Mouse (Mus musculus) liver, postnatal 0 days (tissue): ENCODE data around the gene Nrbp1. TPM values are rescaled to one million over a fixed set of nuclear protein-coding genes. Genes with fewer than 3 reads are reported as not detected.
"Not testable (repeated sequence)": the region's sequence is repeated elsewhere in the genome, so short reads cannot be mapped to it uniquely, and the experiment has no call there.

ENCODE experiments used
- ATAC-seq: fragments of 200-750 bp; cut with Nextera tagmentation; 2 replicates; pipeline ENCODE4 v1.8.0; 2017; ENCODE audit warnings: mild to moderate bottlenecking, moderate library complexity
- DNase-seq: peaks from one replicate; pipeline ENCODE4 v3.0.0-alpha.2; 2016
- H3K27ac ChIP-seq: fragments of 300-500 bp; sonication (generic); 2 replicates; pipeline ENCODE4 v1.5.1; 2014; ENCODE audit warnings: antibody characterized with exemption, moderate library complexity, mild to moderate bottlenecking, low read depth
- H3K27me3 ChIP-seq: fragments of 300-500 bp; sonication (generic); 2 replicates; pipeline ENCODE4 v1.6.1; 2014; ENCODE audit warnings: low read length, control low read depth, mixed read lengths; ENCODE audit not compliant: insufficient read depth
- H3K36me3 ChIP-seq: fragments of 300-500 bp; sonication (generic); replicated peaks from 2 replicates; pipeline ENCODE4 v1.6.1; 2014; ENCODE audit warnings: mild to moderate bottlenecking, control low read depth, low read length, moderate library complexity, mixed read lengths; ENCODE audit not compliant: insufficient read depth
- H3K4me1 ChIP-seq: fragments of 300-500 bp; sonication (generic); 2 replicates; pipeline ENCODE4 v1.6.1; 2014; ENCODE audit warnings: antibody characterized with exemption, mild to moderate bottlenecking, control low read depth; ENCODE audit not compliant: insufficient read depth
- H3K4me2 ChIP-seq: fragments of 300-500 bp; sonication (generic); 2 replicates; pipeline ENCODE4 v1.6.1; 2014; ENCODE audit warnings: low read depth, mild to moderate bottlenecking, low read length, moderate library complexity, mixed read lengths
- H3K4me3 ChIP-seq: fragments of 300-500 bp; sonication (generic); 2 replicates; pipeline ENCODE4 v1.5.1; 2014; ENCODE audit warnings: low read depth, low read length
- H3K9ac ChIP-seq: fragments of 300-500 bp; sonication (generic); replicated peaks from 2 replicates; pipeline ENCODE4 v1.6.1; 2014; ENCODE audit warnings: mild to moderate bottlenecking, moderate library complexity
- H3K9me3 ChIP-seq: fragments of 300-500 bp; sonication (generic); 2 replicates; pipeline ENCODE4 v1.6.1; 2016; ENCODE audit warnings: mild to moderate bottlenecking, control low read depth, low read length, mixed read lengths
- CTCF ChIP-seq: sonication (generic); IDR thresholded peaks from 2 replicates; pipeline ENCODE4 v1.5.1; 2016; ENCODE audit warnings: antibody characterized with exemption, low read depth
- EP300 ChIP-seq: IDR thresholded peaks from 2 replicates; pipeline ENCODE4 v1.6.1; 2016; ENCODE audit warnings: antibody characterized with exemption, low read depth, mild to moderate bottlenecking
- WGBS: fragments of 180-500 bp; shearing (Covaris S2); extraction: QIAGEN DNeasy Blood & Tissue Kit; methylation state at CpG from one replicate; pipeline ENCODE4 v1.1.7; 2014; ENCODE audit not compliant: insufficient replicate concordance; 5-methylcytosine and 5-hydroxymethylcytosine counted together
- polyA plus RNA-seq: library from polyadenylated mRNA; unstranded; fragments of >200 nt; fragmentation: Nextera tagmentation; extraction: Ambion mirVana; gene quantifications from 2 replicates; pipeline ENCODE4 v1.2.1, GENCODE M21; 2015

Gene Nrbp1
- polyA plus RNA-seq, 1 experiment from 2014 or later: 42.9 TPM

DNA sequence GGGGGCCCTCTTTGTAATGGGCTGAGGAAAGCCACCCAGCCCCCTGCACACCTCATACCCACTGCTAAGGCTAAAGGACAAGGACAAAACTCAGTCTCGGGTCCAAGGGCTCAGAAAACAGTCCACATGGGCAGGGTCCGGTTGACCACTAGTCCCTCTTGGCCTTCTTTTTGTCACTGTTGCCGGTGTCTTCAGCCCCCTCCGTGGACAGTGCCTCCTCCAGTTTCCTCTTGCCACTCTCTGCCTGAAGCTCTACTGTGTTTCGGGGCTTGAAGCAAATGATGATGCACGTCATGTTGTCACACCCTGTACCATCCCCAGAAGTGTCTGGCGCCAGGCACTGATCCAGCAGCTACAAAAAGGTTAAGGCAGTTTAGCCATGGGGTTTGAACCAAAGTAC lies 37.7 kb upstream of the Nrbp1 start:
- DNase-seq: no peak
- H3K27me3 ChIP-seq: no peaks in the 10 kb centered on the region
- 82% methylated on average over 7 of the region's 7 CpGs for WGBS
- TF ChIP-seq EP300: no peak
- TF ChIP-seq CTCF: no peak
- peak overlapping the region; percentile 97 for H3K4me2 ChIP-seq
- H3K9me3 ChIP-seq: peaks cover 3% of the 10 kb centered on the region; the same call in 1 of the 2 replicates
- ATAC-seq: no peak
- peaks cover 73% of the 10 kb centered on the region for H3K36me3 ChIP-seq
- peaks cover 19% of the 10 kb centered on the region for H3K4me1 ChIP-seq
- peak overlapping the region; percentile 47; the same call in 1 of the 2 replicates for H3K9ac ChIP-seq
- peak overlapping the region; percentile 70 for H3K4me3 ChIP-seq
- peak overlapping the region; percentile 75 for H3K27ac ChIP-seq

DNA sequence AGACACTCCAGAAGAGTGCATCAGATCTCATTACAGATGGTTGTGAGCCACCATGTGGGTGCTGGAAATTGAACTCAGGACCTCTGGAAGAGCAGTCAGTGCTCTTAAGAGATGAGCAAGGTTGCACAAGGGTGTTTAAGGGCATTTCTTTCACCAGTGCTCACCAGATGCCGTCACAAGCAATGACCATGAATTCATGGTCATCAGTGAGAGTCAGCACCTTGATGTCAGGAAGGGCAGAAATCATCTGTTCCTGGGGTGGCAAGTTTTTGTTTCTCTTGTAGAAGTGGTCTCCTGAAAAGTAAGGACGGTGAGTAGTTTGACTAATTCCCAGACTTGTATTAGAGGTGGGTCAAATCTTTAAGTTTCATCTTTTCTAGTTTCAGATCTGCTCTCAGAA lies 36.8 kb upstream of the Nrbp1 start:
- Histone ChIP-seq H3K27me3 (no peaks in the 10 kb centered on the region), H3K9me3 (peaks cover 3% of the 10 kb centered on the region; the same call in 1 of the 2 replicates), H3K27ac (no peak overlapping the region), H3K4me1 (peaks cover 19% of the 10 kb centered on the region), H3K4me2 (no peak overlapping the region), H3K36me3 (peaks cover 70% of the 10 kb centered on the region), H3K9ac (no peak overlapping the region), H3K4me3 (no peak overlapping the region)
- DNase-seq (no peak), ATAC-seq (no peak)
- TF ChIP-seq EP300 (no peak), CTCF (no peak)
- WGBS: 96% methylated on average over 2 of the region's 2 CpGs

DNA sequence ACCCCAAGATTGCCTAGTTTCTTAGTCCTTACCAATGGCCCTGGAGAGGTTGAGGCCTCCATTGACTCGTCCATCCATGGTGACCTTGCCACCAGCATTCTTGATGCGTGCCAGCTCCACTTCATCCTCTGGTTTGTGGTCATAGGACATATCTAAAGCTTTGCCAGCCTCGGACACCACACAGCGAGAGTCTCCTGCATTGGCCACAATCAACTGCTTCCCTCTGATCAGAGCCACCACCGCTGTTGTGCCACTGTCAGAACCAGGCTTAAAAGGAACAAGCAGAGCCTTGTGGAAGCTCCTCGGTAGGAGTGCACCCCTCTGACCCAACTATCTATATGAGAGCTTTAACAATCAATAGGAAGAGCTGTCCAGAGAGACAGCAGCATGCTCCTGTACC lies 36.2 kb upstream of the Nrbp1 start:
- TF ChIP-seq CTCF (no peak), EP300 (no peak)
- H3K4me1 ChIP-seq: peaks cover 19% of the 10 kb centered on the region
- no peaks in the 10 kb centered on the region for H3K27me3 ChIP-seq
- peaks cover 3% of the 10 kb centered on the region; the same call in 1 of the 2 replicates for H3K9me3 ChIP-seq
- H3K27ac ChIP-seq: no peak overlapping the region
- DNase-seq (no peak), ATAC-seq (no peak)
- no peak overlapping the region for H3K4me2 ChIP-seq
- H3K4me3 ChIP-seq: no peak overlapping the region
- H3K36me3 ChIP-seq: peaks cover 64% of the 10 kb centered on the region
- no peak overlapping the region for H3K9ac ChIP-seq
- WGBS: 87% methylated on average over 6 of the region's 6 CpGs

GRCm38 (mm10) chr5:31216554-31216953 lies 24.1 kb upstream of the Nrbp1 start:
- H3K27me3 ChIP-seq, DNase-seq, ATAC-seq, H3K9me3 ChIP-seq, H3K4me3 ChIP-seq, H3K9ac ChIP-seq, H3K27ac ChIP-seq, H3K4me2 ChIP-seq, H3K36me3 ChIP-seq: not testable (repeated sequence)
- H3K4me1 ChIP-seq: peaks cover 16% of the 10 kb centered on the region
- TF ChIP-seq CTCF: peak; percentile 20; the same call in 1 of the 2 replicates
- WGBS: 79% methylated on average over 6 of the region's 6 CpGs

- peak; percentile 7; the same call in 1 of the 2 replicates for ATAC-seq
These were observed 22.4 kb upstream of the Nrbp1 start for GRCm38 (mm10) chr5:31218294-31218693.

DNA sequence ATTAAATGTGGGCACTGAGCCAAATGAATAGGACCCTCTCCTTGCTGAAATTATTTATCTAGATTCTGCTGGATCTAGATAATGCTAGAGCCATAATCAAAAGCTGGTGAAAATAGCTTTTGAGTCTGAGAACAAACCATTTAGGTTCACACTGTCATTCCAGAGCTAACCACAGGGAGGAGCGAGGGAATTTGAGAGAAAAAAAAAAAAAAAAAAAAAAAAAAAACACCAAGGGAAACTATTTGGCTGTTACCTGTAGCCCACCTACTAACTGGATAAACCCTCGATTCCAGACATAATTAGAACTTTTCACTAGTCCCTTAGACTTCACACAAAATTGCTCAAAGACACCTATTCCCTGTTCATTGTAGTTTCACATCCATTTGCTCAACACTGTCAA lies 21.6 kb upstream of the Nrbp1 start:
- WGBS: 5% methylated on average over 2 of the region's 2 CpGs
- Histone ChIP-seq H3K36me3 (no peaks in the 10 kb centered on the region), H3K27ac (peak overlapping the region; percentile 94; the same call in 1 of the 2 replicates), H3K4me2 (peak overlapping the region; percentile 87), H3K4me1 (peaks cover 16% of the 10 kb centered on the region), H3K27me3 (no peaks in the 10 kb centered on the region), H3K9me3 (no peaks in the 10 kb centered on the region), H3K9ac (peak overlapping the region; percentile 88), H3K4me3 (peak overlapping the region; percentile 83)
- TF ChIP-seq CTCF: peak; percentile 54
- TF ChIP-seq EP300: no peak
- ATAC-seq (no peak), DNase-seq (peak; percentile 27)

More at GRCm38 (mm10) chr5:31218294-31218693, 22.4 kb upstream of the Nrbp1 start:
- Histone ChIP-seq H3K9ac (no peak overlapping the region), H3K9me3 (no peaks in the 10 kb centered on the region), H3K4me2 (peak overlapping the region; percentile 87), H3K27ac (0 out of 2 replicates have a peak overlapping the region, but pooled peaks have one; percentile 94), H3K27me3 (no peaks in the 10 kb centered on the region), H3K36me3 (no peaks in the 10 kb centered on the region), H3K4me3 (peak overlapping the region; percentile 83; the same call in 1 of the 2 replicates), H3K4me1 (peaks cover 16% of the 10 kb centered on the region)
- TF ChIP-seq CTCF (peak; percentile 47), EP300 (0 out of 2 replicates have a peak, but pooled peaks have one; percentile 25)
- WGBS: 30% methylated on average over 7 of the region's 7 CpGs
- DNase-seq: peak; percentile 59
